Mouse (Mus musculus): ENCODE results near the gene March7.

The March7 gene

GRCm38 (mm10) chr2:60209703-60210651, at the start of gene March7, which contains the start of gene Baz2b:
March7 (plus strand) TSS chr2:60209887.
Baz2b (minus strand) TSS chr2:60209839.
- DNase-seq (ENCODE audit: low read depth): peak; percentile 94

- no peak for DNase-seq (ENCODE audit: low read depth)
Measured at GRCm38 (mm10) chr2:60163744-60164143, 45.9 kb upstream of the March7 start.

GRCm38 (mm10) chr2:60165679-60166078, 44.0 kb upstream of the March7 start:
- DNase-seq (ENCODE audit: low read depth): no peak

- DNase-seq (ENCODE audit: low read depth): no peak
Measured at GRCm38 (mm10) chr2:60166878-60167277, 42.8 kb upstream of the March7 start.

GRCm38 (mm10) chr2:60171786-60172530, 37.7 kb upstream of the March7 start:
- peak; percentile 29 for DNase-seq (ENCODE audit: low read depth)

- peak; percentile 20 for DNase-seq (ENCODE audit: low read depth)
Measured at GRCm38 (mm10) chr2:60172531-60172914, 37.2 kb upstream of the March7 start.

- peak; percentile 35 for DNase-seq (ENCODE audit: low read depth)
Measured at GRCm38 (mm10) chr2:60173190-60173589, 36.5 kb upstream of the March7 start.

- no peak for DNase-seq (ENCODE audit: low read depth)
Measured at GRCm38 (mm10) chr2:60173595-60173994, 36.1 kb upstream of the March7 start.

- no peak for DNase-seq (ENCODE audit: low read depth)
Measured at GRCm38 (mm10) chr2:60175078-60175477, 34.6 kb upstream of the March7 start.

GRCm38 (mm10) chr2:60176087-60176486, 33.6 kb upstream of the March7 start:
- DNase-seq (ENCODE audit: low read depth): no peak

- no peak for DNase-seq (ENCODE audit: low read depth)
Measured at GRCm38 (mm10) chr2:60177490-60177889, 32.2 kb upstream of the March7 start.

GRCm38 (mm10) chr2:60181696-60182095, 28.0 kb upstream of the March7 start:
- DNase-seq (ENCODE audit: low read depth): no peak

GRCm38 (mm10) chr2:60196841-60197240, 12.8 kb upstream of the March7 start:
- no peak for DNase-seq (ENCODE audit: low read depth)

- peak; percentile 41 for DNase-seq (ENCODE audit: low read depth)
Measured at GRCm38 (mm10) chr2:60200051-60200562, 9.6 kb upstream of the March7 start.

GRCm38 (mm10) chr2:60200667-60201066, 9.0 kb upstream of the March7 start:
- peak; percentile 56 for DNase-seq (ENCODE audit: low read depth)

GRCm38 (mm10) chr2:60202900-60203530, 6.7 kb upstream of the March7 start:
- no peak for DNase-seq (ENCODE audit: low read depth)

- no peak for DNase-seq (ENCODE audit: low read depth)
Measured at GRCm38 (mm10) chr2:60203733-60204132, 6.0 kb upstream of the March7 start.

- DNase-seq (ENCODE audit: low read depth): peak; percentile 61
Measured at GRCm38 (mm10) chr2:60204162-60204561, 5.5 kb upstream of the March7 start.

GRCm38 (mm10) chr2:60205795-60206194, 3.9 kb upstream of the March7 start:
- no peak for DNase-seq (ENCODE audit: low read depth)

- peak; percentile 72 for DNase-seq (ENCODE audit: low read depth)
Measured at GRCm38 (mm10) chr2:60209122-60209611, 520 bp upstream of the March7 start.

GRCm38 (mm10) chr2:60210821-60211220, 1.1 kb downstream of the March7 start:
- DNase-seq (ENCODE audit: low read depth): no peak

GRCm38 (mm10) chr2:60212488-60212887, 2.8 kb downstream of the March7 start:
- DNase-seq (ENCODE audit: low read depth): no peak
